Mouse (Mus musculus) lung, adult 2 months (tissue): Measurements from ENCODE around the gene Nps.

Experiments
- CTCF ChIP-seq: fragments of 200-500 bp; IDR thresholded peaks from 2 replicates; pipeline ENCODE4 v1.5.1; 2011; ENCODE audit warnings: mild to moderate bottlenecking, low read length, control low read depth; ENCODE audit not compliant: insufficient read depth
- POLR2A ChIP-seq: fragments of 200-500 bp; IDR thresholded peaks from 2 replicates; pipeline ENCODE4 v1.6.1; 2011; ENCODE audit warnings: low read depth, mild to moderate bottlenecking, control low read depth, low read length, borderline replicate concordance; ENCODE audit errors: extremely low read depth

- TF ChIP-seq POLR2A (no peak), CTCF (no peak)
These were observed 17.9 kb upstream of the Nps start for GRCm38 (mm10) chr7:135240636-135241035.
